8 mouse cellular contexts compared by ENCODE assay signal in the genomic region with DNA sequence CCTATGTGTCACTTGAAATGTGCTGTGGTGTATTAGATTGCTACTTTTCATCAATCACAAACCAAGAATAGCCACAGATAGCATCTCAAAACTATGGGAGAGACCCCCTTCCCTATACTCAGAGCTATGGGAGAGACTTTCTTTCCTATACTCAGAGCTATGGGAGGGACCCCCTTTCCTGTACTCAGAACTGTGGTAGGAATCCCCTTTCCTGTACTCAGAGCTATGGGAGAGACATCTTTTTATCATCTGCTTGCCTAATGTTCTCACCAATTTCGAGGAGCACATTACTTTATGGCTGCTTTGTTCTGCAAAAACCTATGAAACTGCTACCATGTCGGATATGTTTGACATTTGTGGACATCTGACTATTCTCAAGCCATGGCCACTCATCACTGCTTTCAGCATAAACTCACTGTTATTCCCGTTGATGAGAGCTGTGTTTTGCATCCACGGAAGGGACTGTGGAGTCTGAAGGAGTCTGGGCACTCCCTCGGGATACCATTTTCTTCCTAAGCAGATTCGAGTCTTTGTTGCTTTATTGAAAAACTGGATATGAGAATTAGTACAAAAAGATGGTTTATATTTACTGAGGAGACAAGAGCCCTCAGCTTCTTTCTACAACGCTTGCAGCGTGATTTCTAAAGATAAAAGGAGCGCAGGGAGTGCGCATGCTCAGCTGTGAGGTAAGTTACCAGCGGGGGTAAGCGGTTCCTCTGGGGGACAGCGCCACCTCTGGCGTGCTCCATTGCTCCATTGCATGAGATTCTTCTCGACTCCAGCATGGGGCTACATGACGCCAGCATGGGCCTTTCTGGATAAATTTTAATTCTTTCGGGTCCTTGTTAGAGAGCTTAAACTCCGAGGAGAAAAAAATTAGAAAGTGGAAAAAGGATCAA. TPM values are rescaled to one million over a fixed set of nuclear protein-coding genes. Genes with fewer than 3 reads are reported as not detected.
DNase-seq lines count a peak whose midpoint lies in the region; ATAC-seq lines count a peak whose summit lies in the region.

No protein-coding gene starts in this region.

- intact Hi-C loops in left cerebral cortex, postnatal 10 days (cut with DNase I): no loop called here

- peak; percentile 46 to 66 for DNase-seq in cerebellum, postnatal 4 days (ENCODE audit: low spot score in 2 of 2)
- peak; percentile 81 for DNase-seq in gastrocnemius, postnatal 10 days
- peak; percentile 93 for DNase-seq in induced T-regulatory cell, adult 2 months (ENCODE audit: low read depth)
- DNase-seq in left cerebral cortex, postnatal 10 days (ENCODE audit: extremely low spot score in 1 of 2, low spot score in 2 of 2): peak; percentile 45 to 88
- DNase-seq in right cerebral cortex, postnatal 14 days: peak; percentile 87
- peak; percentile 44 to 70 for DNase-seq in urinary bladder, postnatal 4 days (ENCODE audit: low spot score in 2 of 2)

- peak; percentile 93 for ATAC-seq in activated CD4-positive, CD25-positive, alpha-beta regulatory T cell, adult 4 months
- peak; percentile 98 for ATAC-seq in megakaryocyte progenitor cell, adult 5-6 weeks (replicated peaks; ENCODE audit: poor library complexity)

RNA-seq across cellular contexts. Expression of gene Snx10, which starts 14.7 kb away (rescaled TPM):
- polyA plus RNA-seq in activated CD4-positive, CD25-positive, alpha-beta regulatory T cell, adult 4 months (2017; shearing (Covaris generic)): 10 to 100 TPM; 23.0 to 32.5 TPM
- 10 to 100 TPM in 1 of 2 experiments, 1 to 10 TPM in 1; 7.8 to 12.0 TPM for total RNA-seq in gastrocnemius, postnatal 10 days (2021)
- 100 to 1,000 TPM; 127 to 133 TPM for total RNA-seq in left cerebral cortex, postnatal 10 days (2021)
- total RNA-seq in megakaryocyte progenitor cell, adult 5-6 weeks (2015): 66.9 and 67.8 TPM in 2 replicates
- 54.1 and 55.1 TPM in 2 replicates for total RNA-seq in megakaryocyte progenitor cell, adult 5-6 weeks (2017)

RNA-seq across cellular contexts. Expression of gene Cbx3, which starts 38.8 kb away (rescaled TPM):
- 100 to 1,000 TPM; 744 to 779 TPM for polyA plus RNA-seq in activated CD4-positive, CD25-positive, alpha-beta regulatory T cell, adult 4 months (2017; shearing (Covaris generic))
- 10 to 100 TPM; 78.2 to 87.1 TPM for total RNA-seq in gastrocnemius, postnatal 10 days (2021)
- 100 to 1,000 TPM; 171 to 176 TPM for total RNA-seq in left cerebral cortex, postnatal 10 days (2021)
- 277 and 292 TPM in 2 replicates for total RNA-seq in megakaryocyte progenitor cell, adult 5-6 weeks (2015)
- total RNA-seq in megakaryocyte progenitor cell, adult 5-6 weeks (2017): 426 and 503 TPM in 2 replicates

RNA-seq across cellular contexts. Expression of gene Hnrnpa2b1, which starts 39.3 kb away (rescaled TPM):
- polyA plus RNA-seq in activated CD4-positive, CD25-positive, alpha-beta regulatory T cell, adult 4 months (2017; shearing (Covaris generic)): 1,000 to 10,000 TPM in 1 of 2 experiments, 100 to 1,000 TPM in 1; 998 to 1,298 TPM
- total RNA-seq in gastrocnemius, postnatal 10 days (2021): 100 to 1,000 TPM; 329 to 380 TPM
- total RNA-seq in left cerebral cortex, postnatal 10 days (2021): 100 to 1,000 TPM; 545 to 564 TPM
- total RNA-seq in megakaryocyte progenitor cell, adult 5-6 weeks (2015): 1,568 and 1,722 TPM in 2 replicates
- total RNA-seq in megakaryocyte progenitor cell, adult 5-6 weeks (2017): 1,303 and 1,754 TPM in 2 replicates

Comparison
In these comparisons a context has a peak if more than half of its experiments do, and no peak if none do; other contexts are left out.
1. Peak in every context shown above with its lines: DNase-seq and ATAC-seq.
2. RNA of gene Snx10, which starts 14.7 kb away (total RNA-seq): 127 to 133 TPM in left cerebral cortex, postnatal 10 days and 54.1 to 67.8 TPM in megakaryocyte progenitor cell, adult 5-6 weeks; 7.8 to 12.0 TPM in gastrocnemius, postnatal 10 days; every median in the first group is over 4 times any median in the second.